Mouse (Mus musculus) heart, adult 2 months (tissue): Measurements from ENCODE around the gene Ahcyl2.

ENCODE experiments used
- CTCF ChIP-seq: fragments of 200-600 bp; IDR thresholded peaks from 2 replicates; pipeline ENCODE4 v1.8.1; 2022; ENCODE audit warnings: antibody characterized with exemption, mild to moderate bottlenecking, moderate library complexity
- EP300 ChIP-seq: fragments of 200-500 bp; IDR thresholded peaks from 2 replicates; pipeline ENCODE4 v1.6.1; 2011; ENCODE audit warnings: low read depth, low read length, control low read depth; ENCODE audit not compliant: insufficient read depth
- POLR2A ChIP-seq: fragments of 200-500 bp; IDR thresholded peaks from 2 replicates; pipeline ENCODE4 v1.6.1; 2011; ENCODE audit warnings: mild to moderate bottlenecking, low read depth, low read length, control low read depth; ENCODE audit not compliant: insufficient read depth

- TF ChIP-seq CTCF, result no peak
- TF ChIP-seq POLR2A, result no peak
- TF ChIP-seq EP300, result no peak
Observed at GRCm38 (mm10) chr6:29858619-29859018, 90.8 kb downstream of the Ahcyl2 start.
